Mouse (Mus musculus) embryonic stem cell, embryonic (primary cell): Measurements from ENCODE around the gene Prkg1.

Source experiments
- CTCF ChIA-PET, 4 experiments: fragments of 300-600 bp in 2 of 4; fragments of 350-600 bp in 2 of 4; sonication (Branson Sonifier 250); formaldehyde crosslinking; loops; one replicate each; lab custom pipeline; 2022; ENCODE audit warnings: inconsistent platforms in 2 of 4; lab: Charles Lee
- POLR2A ChIA-PET, 4 experiments: fragments of 300-600 bp in 2 of 4; fragments of 350-600 bp in 2 of 4; sonication (Branson Sonifier 250); formaldehyde crosslinking; loops; one replicate each; lab custom pipeline; 2022; ENCODE audit warnings: antibody characterized with exemption in 4 of 4, inconsistent platforms in 1 of 4; lab: Charles Lee

The Prkg1 gene

DNA sequence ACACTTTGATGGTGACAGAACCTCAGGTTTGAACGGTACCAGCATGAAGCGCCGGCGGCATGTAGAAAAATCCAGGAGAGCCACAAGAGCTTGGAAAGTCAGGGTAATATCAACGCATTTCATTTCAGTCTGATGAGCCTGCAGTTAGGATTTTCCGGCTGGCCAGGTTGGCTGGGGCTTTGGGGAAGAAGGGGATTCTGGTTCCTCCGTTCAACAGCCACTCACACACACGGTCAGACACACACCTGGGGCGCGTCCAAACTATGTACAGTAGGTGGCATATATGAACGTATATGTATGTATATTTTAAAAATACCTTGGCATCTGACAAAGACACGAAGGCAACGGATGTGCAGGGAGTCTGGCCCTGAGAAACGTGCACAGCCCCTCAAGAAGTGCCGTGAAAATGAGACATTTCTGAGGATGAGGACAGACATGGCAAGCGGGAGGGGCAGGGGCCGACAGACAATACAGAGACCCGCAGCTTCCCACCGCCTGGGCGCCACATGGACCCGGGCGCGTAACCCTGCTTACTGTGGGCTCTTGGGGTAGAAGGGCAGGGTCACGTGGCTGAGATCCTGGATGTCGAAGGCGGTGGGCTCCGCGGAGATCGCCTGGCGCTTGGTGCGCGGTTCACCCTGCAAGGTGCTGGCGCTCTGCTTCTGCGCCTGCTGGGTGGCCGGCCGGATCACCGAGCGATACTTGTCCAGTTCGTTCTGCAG, 101.2 kb downstream of the Prkg1 start:
- ChIA-PET CTCF (interaction anchor here in 1 of 4 experiments (0.6 kb wide), 1 partner anchor 798 kb away, joined by 3 read pairs; no protein-coding TSS in a partner anchor), POLR2A (interaction anchor here in 2 of 4 experiments (1.0 to 1.6 kb wide), 2 partner anchors 100 to 581 kb away, joined by 4 read pairs; partner anchors contain the start of gene Cstf2t (in 1 of the 2))

DNA sequence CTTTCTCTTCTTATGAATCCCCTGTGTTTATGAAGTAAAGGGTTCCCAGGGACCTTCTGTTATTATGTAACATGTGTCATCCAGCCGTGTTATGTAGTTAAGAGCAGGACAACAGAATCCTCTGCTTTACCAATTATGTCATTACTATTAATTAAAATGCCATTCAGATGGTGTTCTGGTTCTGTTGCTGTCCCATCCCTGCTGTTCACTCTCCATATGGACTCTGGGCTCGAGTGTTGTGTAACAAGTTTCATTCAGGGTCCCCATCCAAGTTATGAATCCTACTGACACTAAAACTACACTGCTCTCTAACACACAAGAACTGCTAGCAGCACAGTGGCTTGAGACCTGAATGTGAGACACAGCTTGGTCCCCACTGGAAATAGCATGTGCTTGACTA, 102.0 kb downstream of the Prkg1 start:
- POLR2A ChIA-PET = no interaction called here
- CTCF ChIA-PET = no interaction called here

DNA sequence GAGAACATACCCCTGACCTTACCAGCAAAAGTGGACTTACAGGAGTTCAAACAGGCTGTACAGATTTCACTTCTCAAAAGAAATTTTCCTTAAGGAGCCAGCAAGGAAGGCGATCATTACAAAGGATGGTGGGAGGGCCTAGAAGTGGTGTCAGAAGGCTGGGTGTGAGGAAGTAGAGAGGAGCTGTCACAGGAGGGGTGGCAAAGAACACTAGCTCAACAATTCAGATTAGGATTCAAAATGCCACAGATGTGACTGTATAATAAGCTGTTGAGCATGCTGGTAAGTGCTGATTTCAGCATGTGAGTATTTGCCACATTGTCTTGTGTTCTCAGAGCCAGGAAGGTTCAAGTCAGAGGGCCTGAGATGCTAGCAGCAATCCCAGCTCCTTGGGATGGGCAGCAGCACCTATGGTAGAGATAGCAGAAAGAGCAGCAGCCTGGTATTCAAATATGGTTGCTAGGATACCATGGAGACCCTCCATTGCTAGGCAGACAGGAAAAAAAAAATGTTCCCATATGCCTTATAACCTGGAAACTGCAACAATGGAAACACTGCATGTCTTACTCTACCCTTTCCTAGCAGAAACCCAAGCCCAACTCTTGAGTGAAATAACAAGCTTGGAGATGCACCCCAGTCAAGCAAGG, 106.0 kb downstream of the Prkg1 start:
- ChIA-PET POLR2A (no interaction called here), CTCF (no interaction called here)

DNA sequence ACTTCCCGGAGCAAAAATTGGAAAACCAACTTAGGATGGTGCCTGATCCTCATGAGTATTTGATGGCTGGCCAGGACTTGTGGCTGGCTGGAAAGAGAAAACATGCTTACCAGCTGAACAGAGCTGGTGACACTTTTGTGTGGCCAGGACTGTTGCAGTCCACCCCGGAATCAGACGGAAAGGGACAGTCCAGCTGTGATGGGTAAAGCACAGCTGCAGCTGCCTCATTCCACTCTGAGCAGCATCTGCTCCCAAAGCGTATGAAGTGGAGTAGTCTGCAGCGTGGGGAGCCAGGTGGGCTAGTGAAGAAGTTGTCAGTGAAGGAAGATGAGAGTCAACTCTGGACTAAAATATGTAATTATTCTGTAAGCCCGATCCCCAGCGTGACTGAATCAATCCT, 108.6 kb downstream of the Prkg1 start:
- ChIA-PET POLR2A (no interaction called here), CTCF (no interaction called here)

DNA sequence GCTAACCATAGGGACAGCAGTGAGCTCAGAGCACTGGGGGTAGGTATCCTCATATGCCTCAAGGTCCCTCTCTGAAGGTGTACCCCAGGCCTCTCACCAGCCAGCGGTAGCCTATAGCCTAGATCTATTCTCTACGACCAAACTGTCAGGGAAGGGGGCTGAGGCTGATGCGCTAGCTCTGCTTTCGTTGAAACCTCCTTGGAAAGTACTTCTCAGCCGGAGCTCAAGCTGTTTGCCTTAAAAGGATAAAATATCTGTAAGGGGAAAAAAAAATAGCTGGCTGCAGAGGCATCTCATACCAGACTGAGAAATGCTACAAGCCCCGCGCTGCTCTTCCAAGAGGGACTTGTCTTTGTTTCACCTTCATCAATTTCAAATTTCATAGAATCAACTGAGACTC, 109.0 kb downstream of the Prkg1 start:
- POLR2A ChIA-PET = no interaction called here
- CTCF ChIA-PET = no interaction called here

DNA sequence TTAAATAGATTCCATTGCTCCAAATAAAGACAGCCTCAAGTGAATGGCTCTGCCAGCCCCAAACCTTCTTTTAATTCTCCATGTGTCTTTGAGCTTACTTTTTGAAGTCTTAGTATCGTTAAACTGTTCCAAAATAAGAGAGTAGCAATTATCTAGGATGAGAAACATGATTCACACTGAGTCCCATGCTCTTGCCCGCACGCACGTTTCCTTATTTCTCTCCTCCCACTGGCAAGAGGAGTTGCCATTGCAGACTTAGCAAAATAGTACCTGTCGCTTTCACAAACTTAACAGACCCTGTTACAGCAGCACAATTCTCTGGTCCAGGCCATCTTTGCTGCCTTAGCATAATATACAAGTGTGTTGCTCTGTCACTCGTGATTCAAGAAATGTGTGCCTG, 110.8 kb downstream of the Prkg1 start:
- POLR2A ChIA-PET = no interaction called here
- CTCF ChIA-PET = no interaction called here

DNA sequence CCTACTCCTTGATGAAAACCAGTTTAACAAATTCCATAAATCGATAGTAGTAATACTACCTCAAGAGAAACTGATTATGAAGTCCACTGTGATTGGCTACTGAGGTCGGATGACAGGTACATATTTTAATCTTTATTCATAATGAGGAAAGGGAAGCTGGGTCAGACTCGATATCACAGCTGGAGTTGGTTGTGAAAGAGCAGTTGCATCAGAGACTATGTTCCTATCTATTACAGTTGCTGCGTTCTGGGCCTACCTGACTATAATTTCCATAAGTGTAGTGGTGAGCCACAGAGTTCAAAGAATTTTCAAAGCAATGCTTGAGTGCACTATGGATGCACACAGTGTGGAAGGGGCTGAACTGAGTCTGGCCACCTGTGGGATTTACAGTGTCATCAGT, 114.4 kb downstream of the Prkg1 start:
- POLR2A ChIA-PET = no interaction called here
- CTCF ChIA-PET = interaction anchor here in 1 of 4 experiments (0.6 kb wide), 1 partner anchor 389 kb away, joined by 5 read pairs; no protein-coding TSS in a partner anchor

DNA sequence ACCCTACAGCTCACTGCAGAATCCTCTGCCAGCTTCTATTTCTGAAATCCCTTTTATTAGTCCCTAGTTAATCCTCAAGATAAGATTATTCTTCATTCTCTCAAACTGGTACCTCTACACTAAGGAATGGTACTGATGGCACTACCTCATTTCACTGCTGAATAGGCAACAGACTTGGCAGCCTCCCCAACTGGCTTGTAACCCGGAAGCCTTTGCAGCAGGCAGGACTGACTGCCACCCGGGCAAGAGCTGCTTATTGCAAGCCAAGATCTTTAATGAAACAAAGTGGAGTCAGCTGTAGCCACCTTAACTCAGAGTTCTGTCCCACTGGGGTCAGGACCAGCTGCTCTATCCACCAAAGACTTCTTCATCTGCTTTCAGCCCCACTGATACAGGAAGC, 117.3 kb downstream of the Prkg1 start:
- POLR2A ChIA-PET = no interaction called here

DNA sequence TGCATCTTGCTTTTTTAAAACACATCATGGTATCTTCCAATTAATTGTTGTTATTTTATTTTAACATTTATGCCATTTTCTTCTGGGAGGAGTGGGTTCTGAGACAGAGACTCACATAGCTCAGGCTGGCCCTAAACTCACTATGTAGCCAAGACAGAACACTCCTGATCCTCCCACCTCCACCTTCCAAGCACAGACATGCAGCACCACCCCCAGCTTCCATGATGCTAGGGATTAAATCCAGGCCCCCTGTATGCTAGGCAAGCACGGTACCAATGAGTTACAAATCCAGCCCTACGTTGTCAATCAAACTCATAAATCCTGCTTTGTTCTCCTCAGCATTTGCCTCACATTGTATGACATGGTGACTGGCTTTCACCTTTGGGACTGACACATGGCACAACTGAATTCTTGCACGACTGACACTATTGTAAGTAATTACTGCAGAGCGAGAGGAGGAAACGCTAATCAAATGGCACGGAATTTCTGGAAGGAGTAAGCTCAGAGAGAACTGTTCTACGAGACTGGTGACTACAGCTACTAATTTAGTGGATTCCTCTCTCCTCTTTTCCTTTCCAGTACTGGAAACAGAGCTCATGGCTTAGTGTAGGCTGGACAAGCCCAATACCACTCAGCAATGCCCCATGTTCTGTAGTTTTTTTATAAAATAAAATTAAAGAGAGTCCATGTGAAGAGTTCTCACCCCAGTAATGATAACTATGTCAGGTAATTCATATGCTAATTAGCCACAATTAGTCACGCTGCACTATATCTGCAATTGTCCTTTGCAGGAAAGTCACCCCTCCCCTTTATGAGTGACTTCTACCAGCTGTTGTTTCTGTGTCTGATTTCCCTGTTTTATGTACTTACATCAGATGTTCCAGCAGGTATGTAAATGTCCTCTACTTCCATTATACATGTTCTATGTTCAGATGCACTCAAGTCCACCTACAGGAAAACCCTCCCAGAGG, 133.6 kb downstream of the Prkg1 start:
- ChIA-PET CTCF (no interaction called here), POLR2A (no interaction called here)

More for the DNA sequence above, 117.3 kb downstream of the Prkg1 start:
- CTCF ChIA-PET = no interaction called here

DNA sequence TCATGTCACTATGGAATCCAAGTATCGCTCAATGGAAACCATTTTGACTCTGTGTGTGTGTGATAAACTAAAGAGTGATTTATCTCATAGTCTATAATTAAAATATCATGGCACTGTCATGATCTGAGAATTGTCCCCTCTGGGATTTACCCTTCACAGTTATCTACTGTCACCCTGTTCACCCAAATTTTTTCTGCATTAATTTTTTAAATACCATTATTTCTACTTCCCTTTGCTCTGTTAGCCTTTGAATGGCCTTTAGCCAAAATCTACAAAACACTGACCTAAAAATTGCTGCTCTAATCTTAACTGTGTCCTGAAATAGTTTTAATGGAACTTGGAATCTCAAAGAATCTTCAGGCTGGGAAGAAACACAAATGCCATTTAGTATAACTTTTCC, 143.1 kb downstream of the Prkg1 start:
- CTCF ChIA-PET = no interaction called here
- POLR2A ChIA-PET = no interaction called here

DNA sequence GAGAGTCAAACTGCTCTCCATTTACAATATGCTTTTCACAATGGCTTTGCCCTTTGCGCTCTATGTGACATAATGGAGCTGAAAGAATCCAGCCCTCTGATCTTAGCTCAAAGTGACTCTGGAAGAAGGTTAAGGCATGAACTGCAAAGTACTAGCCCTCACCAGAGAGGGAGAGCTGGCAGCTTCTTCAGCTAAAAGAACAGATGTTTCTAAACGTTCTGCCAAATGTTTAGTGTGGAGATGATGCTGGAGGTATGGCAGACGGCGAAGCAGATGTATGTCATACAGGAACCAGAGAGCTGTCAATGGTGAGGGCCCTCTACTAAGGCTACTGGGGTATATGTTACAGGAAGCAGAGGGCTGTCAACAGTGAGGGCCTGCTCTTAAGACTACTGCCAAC, 148.0 kb downstream of the Prkg1 start:
- POLR2A ChIA-PET = no interaction called here
- CTCF ChIA-PET = interaction anchor here in 1 of 4 experiments (1.1 kb wide), 1 partner anchor 16 kb away, joined by 3 read pairs; no protein-coding TSS in a partner anchor

DNA sequence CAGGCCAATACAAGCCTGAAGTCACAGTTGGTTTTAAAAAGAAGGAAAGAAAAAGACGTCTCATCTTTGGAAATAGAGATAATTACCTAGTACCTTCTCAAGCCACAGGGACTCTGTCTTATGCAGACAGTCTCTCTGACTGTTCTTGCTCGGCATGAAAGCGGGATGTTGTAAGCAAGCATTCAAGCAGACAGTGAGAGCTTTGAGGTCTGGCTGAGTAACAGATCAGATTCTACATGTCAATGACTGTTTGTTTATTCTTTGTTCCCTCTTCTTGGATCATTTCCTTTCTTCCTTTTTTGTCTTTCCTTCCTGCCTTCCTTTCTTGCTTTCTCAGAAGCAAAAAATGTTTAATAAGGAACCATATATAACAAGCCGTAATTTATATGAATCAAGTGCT, 148.7 kb downstream of the Prkg1 start:
- POLR2A ChIA-PET = no interaction called here
- CTCF ChIA-PET = interaction anchor here in 1 of 4 experiments (1.1 kb wide), 1 partner anchor 17 kb away, joined by 3 read pairs; no protein-coding TSS in a partner anchor

DNA sequence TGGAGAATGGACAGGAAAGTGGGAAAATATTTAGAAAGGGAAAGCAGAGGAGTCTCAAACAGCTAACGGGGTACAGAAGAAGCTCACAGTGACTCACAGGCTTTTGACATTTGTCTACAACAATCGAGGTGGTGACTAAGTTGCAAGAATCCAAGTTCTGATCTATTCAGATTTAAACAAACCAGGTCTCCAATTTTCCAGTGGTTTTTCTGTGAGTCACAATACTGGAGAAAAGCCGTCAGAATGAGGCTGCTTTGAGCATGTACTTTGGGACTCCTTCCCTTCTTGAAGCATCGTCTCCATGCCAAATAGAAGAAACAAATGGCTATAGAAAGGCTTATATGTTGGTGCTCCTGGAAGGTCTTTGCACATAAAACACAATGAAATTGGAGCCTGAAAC, 151.7 kb downstream of the Prkg1 start:
- ChIA-PET CTCF (interaction anchor here in 1 of 4 experiments (0.5 kb wide), 1 partner anchor 117 kb away, joined by 4 read pairs; no protein-coding TSS in a partner anchor), POLR2A (no interaction called here)

DNA sequence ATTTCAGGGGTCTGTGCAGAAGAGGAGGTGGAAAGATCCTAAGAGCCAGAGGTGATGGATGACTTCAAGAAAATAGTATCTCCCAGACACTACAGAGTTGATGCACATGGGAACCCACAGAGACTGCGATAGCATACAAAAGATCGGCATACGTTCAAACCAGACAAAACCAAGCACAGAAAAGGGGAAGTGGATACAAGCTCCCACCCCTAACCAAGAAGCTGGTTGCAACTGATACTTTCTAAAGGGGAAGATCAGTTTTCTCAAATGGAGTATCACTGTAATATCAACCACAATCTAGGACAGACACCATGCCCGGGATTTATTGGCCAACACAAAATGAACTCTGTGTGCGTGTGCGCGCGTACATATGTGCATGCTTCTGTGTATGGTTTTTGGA, 162.3 kb downstream of the Prkg1 start:
- CTCF ChIA-PET = no interaction called here
- POLR2A ChIA-PET = no interaction called here

DNA sequence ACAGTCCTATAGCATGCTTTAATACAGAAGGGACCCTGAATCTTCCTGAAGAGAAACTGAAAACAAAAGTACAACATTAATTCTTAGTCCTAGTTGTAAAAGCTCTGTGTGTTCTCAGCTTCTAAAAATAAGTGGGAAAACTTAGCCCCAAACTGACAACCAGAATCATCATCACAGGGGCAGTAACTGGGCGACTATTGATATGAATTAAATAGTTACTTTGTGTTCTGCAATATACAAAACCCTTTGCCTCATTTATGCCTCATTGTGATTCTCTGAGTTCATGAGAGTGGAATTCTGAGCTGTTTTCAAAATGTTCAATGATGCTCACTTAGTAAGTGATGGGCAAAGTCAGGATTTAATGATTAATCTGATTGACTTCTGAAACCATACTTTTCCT, 170.8 kb downstream of the Prkg1 start:
- POLR2A ChIA-PET = no interaction called here
- CTCF ChIA-PET = no interaction called here

DNA sequence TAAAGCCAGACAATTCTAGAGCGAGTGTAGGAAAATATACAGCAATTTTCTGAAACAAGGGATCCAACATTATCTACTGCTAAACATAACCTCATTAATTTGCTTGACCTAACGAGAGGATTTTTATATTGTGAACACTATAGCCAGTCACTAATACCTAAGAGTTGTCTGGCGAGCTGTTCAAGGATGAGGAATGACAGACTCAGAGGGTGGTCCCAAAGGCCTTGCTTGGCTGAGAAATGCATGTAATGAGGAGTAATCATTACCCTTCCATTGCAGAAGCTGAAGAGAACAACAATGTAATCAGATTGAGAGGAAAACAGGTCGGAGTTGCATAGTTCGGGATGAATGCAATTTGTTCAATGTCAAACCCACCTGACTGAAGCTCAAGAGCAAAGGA, 174.1 kb downstream of the Prkg1 start:
- ChIA-PET POLR2A (interaction anchor here in 1 of 4 experiments (0.7 kb wide), 1 partner anchor 92 kb away, joined by 4 read pairs; no protein-coding TSS in a partner anchor), CTCF (no interaction called here)

DNA sequence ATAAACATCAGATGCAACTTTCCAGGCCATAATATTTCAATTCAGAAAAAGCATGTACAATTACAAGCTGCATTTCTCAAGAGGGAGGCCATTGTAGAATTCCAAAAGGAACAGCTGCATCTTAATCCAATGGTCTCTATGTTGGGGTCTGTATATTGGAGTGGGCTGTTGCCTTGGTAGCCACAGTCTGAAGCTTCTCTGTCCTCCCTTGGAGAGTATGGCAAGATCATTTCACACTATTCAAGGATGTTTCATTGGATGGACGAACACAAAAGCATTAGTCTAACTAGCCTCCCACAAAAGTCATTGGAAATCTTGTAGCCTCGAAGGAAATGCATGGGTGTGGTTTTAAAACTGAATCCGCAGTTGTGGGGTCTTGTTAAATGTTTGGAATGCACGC, 187.7 kb downstream of the Prkg1 start:
- POLR2A ChIA-PET = no interaction called here

DNA sequence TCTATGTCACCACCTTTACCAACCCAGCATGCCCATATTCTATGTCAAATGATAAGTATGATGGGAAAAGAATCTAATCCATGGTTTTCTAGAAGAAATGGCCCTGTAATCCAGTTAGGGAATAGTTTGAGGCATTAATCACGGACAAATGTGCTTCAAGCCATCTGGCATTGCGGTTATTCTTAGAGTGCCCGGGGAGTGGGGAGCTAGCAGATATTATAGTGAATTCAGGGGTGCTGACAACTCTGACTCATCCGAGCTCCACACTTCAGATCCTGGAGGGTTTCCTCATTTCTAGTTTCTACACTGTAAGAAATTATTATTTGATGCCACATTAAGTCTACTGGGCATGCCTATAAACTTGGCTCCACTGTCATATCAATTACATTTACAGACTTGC, 200.5 kb downstream of the Prkg1 start:
- CTCF ChIA-PET = no interaction called here

More for the DNA sequence above, 187.7 kb downstream of the Prkg1 start:
- CTCF ChIA-PET = no interaction called here

DNA sequence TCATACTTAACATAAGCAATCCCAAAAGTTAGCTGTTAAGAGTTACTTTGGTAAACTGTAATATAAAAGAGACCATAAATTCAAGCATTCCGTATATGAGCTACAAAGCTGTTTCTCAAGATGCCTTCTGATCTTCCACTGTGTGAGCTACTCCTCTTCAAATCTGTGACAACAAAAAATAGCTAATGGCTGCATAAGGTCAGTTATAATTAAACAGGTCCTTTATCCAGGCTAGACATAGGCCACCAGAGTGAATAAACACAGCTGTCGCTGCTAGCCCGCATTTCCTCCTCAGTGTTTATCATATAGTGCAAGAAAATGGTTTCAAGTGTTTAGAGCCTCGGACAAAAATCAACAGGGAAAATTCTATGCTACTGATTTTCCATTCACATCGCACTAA, 218.8 kb downstream of the Prkg1 start:
- ChIA-PET CTCF (no interaction called here), POLR2A (no interaction called here)

More for the DNA sequence above, 200.5 kb downstream of the Prkg1 start:
- POLR2A ChIA-PET = no interaction called here
